Mouse (Mus musculus): ENCODE data around the gene Phlpp2. TPM values are rescaled to one million over a fixed set of nuclear protein-coding genes. Genes with fewer than 3 reads are reported as not detected.

The Phlpp2 gene
- polyA plus RNA-seq, 1 experiment = 0.51 TPM

DNA sequence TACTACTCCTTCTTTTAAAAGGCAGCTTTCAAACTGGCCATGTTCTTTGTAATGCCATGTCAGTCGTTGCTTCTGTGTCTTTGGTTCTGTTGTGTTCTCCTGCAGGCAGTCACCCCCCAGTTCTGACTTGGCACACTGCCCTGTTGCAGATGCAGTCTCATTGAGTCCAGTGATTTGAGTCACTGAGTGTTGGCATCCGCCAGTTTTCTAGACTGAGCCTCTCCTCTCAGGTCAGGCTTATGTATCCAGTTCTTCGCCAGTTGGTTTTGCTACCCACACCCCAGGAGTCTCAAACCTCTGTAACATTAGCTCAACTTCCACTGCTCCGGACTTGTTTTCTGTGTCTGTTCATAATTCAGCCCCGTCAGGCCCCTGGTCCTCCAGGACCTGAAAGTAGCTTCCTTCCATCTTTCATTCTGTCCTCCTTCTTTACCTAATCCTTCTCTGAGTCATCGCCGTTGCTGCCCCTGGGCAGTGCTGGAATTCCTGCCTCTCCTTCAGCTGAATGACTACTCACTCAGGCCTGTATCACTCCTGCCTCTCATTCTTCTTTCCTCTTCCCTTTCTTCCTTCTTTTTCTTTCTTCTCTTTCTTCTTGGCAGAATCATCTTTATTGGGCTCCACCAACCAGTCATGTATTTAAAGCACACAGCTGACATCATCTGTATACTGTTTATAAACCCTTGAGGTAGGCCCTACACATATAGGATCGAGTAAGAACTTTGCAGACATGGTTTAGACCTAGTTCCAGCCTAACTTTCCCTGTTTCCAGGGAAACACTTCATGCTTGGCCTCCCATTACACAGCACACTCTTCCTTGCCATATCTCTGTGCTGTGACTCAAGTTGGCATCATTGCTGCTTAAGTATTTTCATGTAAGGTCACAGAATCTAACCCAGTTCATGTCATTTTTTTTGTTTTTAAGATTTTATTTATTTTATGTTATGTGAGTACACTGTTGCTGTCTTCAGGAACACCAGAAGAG is 52.4 kb downstream of the Phlpp2 start:
- no peak overlapping the region for H3K4me3 ChIP-seq (replicated peaks)
- no peaks in the 10 kb centered on the region for H3K4me1 ChIP-seq (ENCODE audit: control insufficient read depth)
- H3K27me3 ChIP-seq (ENCODE audit: control insufficient read depth) = no peaks in the 10 kb centered on the region
- peaks cover 96% of the 10 kb centered on the region for H3K36me3 ChIP-seq (ENCODE audit: control insufficient read depth)
- TF ChIP-seq TAL1 (IDR thresholded peaks at IDR 0.05; ENCODE audit: low read length) (no peak), GATA1 (IDR thresholded peaks at IDR 0.05; ENCODE audit: low read length) (no peak)
- no peaks in the 10 kb centered on the region for H3K9me3 ChIP-seq (ENCODE audit: control insufficient read depth, low read length)

DNA sequence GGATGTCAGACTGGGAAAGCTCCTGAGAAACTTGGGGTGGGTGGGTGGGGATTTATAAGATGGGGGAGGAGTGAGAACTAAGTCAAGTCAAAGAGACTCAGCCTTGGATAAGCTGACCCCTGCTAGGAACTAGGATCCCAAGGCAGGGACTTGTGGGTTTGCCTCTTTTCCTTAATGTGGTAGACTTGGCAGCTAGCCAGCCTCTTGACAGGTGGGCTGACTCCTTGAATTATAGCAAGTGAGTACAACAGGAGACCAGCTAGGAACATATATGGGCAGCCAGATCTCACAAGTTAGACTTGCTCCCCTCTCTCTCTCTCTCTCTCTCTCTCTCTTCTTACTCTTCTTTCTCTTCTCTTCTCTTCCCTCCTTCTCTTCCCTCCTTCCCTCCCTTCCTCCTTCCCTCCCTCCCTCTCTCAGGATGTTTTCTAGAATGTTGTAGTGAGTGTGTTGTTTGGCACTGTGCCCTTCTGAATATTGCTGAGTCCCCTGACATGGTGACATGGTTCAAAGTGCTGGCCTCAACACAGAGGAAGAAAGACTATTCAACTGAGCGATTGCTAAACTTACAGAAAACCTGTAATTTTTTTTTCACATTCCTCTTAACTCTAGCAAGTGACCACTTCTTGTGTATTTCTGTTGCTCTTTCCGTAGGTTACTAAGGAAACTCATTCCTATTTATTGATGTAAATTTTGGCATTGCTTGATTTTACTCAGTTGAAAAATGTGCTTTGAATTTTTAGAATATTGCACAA is 73.4 kb downstream of the Phlpp2 start:
- H3K4me3 ChIP-seq (replicated peaks) = no peak overlapping the region
- peaks cover 72% of the 10 kb centered on the region for H3K36me3 ChIP-seq (ENCODE audit: control insufficient read depth)
- peaks cover 9% of the 10 kb centered on the region for H3K4me1 ChIP-seq (ENCODE audit: control insufficient read depth)
- TF ChIP-seq TAL1 (IDR thresholded peaks at IDR 0.05; ENCODE audit: low read length) (no peak), GATA1 (IDR thresholded peaks at IDR 0.05; ENCODE audit: low read length) (no peak)
- peaks cover 6% of the 10 kb centered on the region for H3K27me3 ChIP-seq (ENCODE audit: control insufficient read depth)
- H3K9me3 ChIP-seq (ENCODE audit: control insufficient read depth, low read length) = no peaks in the 10 kb centered on the region

DNA sequence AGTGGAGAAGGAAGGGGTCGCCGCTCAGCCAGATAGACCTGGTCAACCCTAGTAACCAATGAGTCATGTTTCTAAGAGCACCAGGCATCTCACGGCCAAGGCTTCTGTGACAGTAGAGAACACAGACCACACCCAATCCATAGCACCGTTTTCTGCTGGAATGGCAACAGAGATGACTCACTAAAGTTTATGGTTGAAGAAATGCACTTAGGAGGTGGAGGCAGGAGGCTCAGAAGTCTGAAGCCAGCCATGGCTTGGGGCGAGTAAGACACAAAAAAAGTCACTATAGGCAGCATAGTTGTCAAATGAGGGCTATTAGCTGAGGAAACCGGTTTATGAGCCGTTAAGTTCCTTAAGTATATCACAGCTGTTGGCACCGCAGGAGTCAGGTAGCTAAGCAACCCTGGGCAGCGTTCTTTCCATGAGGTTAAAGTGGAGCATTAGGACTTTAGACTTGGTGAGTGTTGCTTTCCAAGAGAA is 76.9 kb downstream of the Phlpp2 start:
- H3K4me1 ChIP-seq (ENCODE audit: control insufficient read depth) = peaks cover 9% of the 10 kb centered on the region
- H3K4me3 ChIP-seq (replicated peaks) = no peak overlapping the region
- TF ChIP-seq GATA1 (IDR thresholded peaks at IDR 0.05; ENCODE audit: low read length) (no peak), TAL1 (IDR thresholded peaks at IDR 0.05; ENCODE audit: low read length) (no peak)

DNA sequence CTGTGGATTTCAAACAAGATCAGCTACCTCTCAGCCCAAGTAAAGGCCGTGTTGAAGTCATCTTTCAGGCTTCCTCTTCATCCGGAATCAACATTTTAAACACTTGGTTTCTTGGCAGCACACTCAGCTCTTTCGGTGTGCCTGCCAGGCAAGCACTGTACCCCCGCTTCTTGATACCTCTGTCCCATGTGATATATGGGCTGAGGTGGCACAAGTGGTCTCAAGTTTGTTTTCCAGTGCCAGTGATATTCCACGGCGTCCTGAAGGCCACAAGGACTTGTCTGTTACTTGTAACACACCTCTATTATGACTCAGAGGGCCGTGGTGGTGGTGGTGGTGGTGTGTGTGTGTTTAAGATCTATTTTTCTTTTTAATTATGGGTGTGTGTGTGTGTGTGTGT is 77.4 kb downstream of the Phlpp2 start:
- Histone ChIP-seq H3K4me3 (replicated peaks) (no peak overlapping the region), H3K9me3 (ENCODE audit: control insufficient read depth, low read length) (no peaks in the 10 kb centered on the region), H3K36me3 (ENCODE audit: control insufficient read depth) (peaks cover 34% of the 10 kb centered on the region), H3K27me3 (ENCODE audit: control insufficient read depth) (peaks cover 38% of the 10 kb centered on the region), H3K4me1 (ENCODE audit: control insufficient read depth) (peaks cover 9% of the 10 kb centered on the region)
- TF ChIP-seq TAL1 (IDR thresholded peaks at IDR 0.05; ENCODE audit: low read length) = no peak
- TF ChIP-seq GATA1 (IDR thresholded peaks at IDR 0.05; ENCODE audit: low read length) = no peak

More for the DNA sequence above, 76.9 kb downstream of the Phlpp2 start:
- H3K9me3 ChIP-seq (ENCODE audit: control insufficient read depth, low read length) = no peaks in the 10 kb centered on the region
- H3K27me3 ChIP-seq (ENCODE audit: control insufficient read depth) = peaks cover 35% of the 10 kb centered on the region
- H3K36me3 ChIP-seq (ENCODE audit: control insufficient read depth) = peaks cover 39% of the 10 kb centered on the region

DNA sequence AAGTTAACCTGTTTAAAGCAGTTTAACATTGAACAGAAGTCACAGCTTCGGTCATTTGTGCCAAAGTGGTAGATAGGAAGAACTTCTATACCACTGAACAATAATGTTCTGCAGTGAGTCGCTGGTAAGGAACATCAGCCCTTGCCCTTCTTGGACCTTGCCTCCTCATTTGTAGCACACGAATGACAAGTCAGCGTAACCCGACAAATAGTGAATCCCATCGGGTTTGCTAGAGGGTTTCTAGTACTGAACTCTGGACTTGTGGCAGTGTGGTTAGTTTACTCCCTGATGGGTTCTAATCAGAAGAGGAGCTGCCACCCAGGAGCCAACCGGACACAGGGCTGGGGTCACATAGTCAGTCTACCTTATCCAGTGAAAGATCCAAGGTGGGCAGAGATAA is 77.9 kb downstream of the Phlpp2 start:
- Histone ChIP-seq H3K9me3 (ENCODE audit: control insufficient read depth, low read length) (no peaks in the 10 kb centered on the region), H3K36me3 (ENCODE audit: control insufficient read depth) (peaks cover 29% of the 10 kb centered on the region), H3K4me1 (ENCODE audit: control insufficient read depth) (peaks cover 9% of the 10 kb centered on the region), H3K27me3 (ENCODE audit: control insufficient read depth) (peaks cover 42% of the 10 kb centered on the region), H3K4me3 (replicated peaks) (no peak overlapping the region)
- TF ChIP-seq GATA1 (IDR thresholded peaks at IDR 0.05; ENCODE audit: low read length) = no peak
- no peak for TF ChIP-seq TAL1 (IDR thresholded peaks at IDR 0.05; ENCODE audit: low read length)

DNA sequence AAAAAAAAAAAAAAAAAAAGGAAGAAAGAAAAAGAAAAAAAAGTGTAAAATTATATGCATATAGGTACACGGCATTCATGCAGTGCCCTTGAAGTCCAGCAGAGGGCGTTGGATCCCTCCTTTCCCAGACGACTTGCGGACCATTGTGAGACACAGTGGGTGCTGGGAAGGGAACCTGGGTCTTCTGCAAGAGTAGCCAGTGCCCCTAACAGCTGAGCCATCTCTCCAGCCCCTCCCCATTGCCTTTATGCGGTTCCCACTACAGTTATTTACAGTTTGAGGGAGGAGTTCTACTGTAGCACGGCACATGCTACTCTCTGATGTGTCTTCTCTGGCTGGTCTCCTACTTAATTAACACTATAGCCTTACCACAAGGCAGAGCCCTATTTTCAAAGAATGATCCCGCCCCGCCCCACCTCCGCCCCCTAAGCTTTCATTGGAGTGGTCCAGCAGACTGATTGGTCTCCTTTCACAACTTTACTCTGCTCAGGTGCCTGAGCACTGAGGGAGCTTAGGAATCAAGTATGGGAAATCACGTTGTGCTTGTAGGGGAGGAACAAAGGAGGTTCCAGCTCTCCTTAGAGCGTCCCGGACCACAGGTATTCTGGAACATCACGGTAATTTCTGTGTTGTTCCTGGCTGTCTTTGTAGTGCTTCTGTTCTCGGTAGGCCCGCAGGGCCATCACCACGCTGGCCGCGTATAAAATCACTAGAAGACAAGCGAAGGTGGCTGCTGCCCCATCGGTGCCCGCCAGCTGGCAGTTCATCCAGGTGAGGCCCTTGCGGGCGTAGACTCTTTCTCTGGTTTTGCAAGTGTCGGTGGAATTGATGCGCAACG is 79.3 kb downstream of the Phlpp2 start:
- peaks cover 9% of the 10 kb centered on the region for H3K4me1 ChIP-seq (ENCODE audit: control insufficient read depth)
- no peak overlapping the region for H3K4me3 ChIP-seq (replicated peaks)
- H3K9me3 ChIP-seq (ENCODE audit: control insufficient read depth, low read length) = no peaks in the 10 kb centered on the region
- H3K36me3 ChIP-seq (ENCODE audit: control insufficient read depth) = peaks cover 17% of the 10 kb centered on the region
- TF ChIP-seq TAL1 (IDR thresholded peaks at IDR 0.05; ENCODE audit: low read length) (no peak), GATA1 (IDR thresholded peaks at IDR 0.05; ENCODE audit: low read length) (no peak)
- H3K27me3 ChIP-seq (ENCODE audit: control insufficient read depth) = peaks cover 46% of the 10 kb centered on the region

DNA sequence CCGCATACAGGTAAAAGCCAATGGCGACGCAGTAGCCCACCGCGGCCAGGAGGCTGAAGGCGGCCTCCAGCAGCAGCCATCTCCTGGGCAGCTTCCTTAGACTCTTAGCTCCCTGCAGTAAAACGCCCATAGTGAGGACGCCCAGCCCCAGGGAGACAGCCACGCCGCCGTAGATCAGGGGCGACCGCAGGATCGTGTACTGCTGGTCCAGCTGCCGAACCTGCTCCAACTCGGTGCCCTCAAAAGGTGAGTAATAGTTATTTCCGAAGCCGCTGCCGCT is 79.9 kb downstream of the Phlpp2 start:
- H3K4me1 ChIP-seq (ENCODE audit: control insufficient read depth) = peaks cover 8% of the 10 kb centered on the region
- peaks cover 11% of the 10 kb centered on the region for H3K36me3 ChIP-seq (ENCODE audit: control insufficient read depth)
- no peaks in the 10 kb centered on the region for H3K9me3 ChIP-seq (ENCODE audit: control insufficient read depth, low read length)
- H3K27me3 ChIP-seq (ENCODE audit: control insufficient read depth) = peaks cover 46% of the 10 kb centered on the region
- TF ChIP-seq GATA1 (IDR thresholded peaks at IDR 0.05; ENCODE audit: low read length) (no peak), TAL1 (IDR thresholded peaks at IDR 0.05; ENCODE audit: low read length) (no peak)
- no peak overlapping the region for H3K4me3 ChIP-seq (replicated peaks)

DNA sequence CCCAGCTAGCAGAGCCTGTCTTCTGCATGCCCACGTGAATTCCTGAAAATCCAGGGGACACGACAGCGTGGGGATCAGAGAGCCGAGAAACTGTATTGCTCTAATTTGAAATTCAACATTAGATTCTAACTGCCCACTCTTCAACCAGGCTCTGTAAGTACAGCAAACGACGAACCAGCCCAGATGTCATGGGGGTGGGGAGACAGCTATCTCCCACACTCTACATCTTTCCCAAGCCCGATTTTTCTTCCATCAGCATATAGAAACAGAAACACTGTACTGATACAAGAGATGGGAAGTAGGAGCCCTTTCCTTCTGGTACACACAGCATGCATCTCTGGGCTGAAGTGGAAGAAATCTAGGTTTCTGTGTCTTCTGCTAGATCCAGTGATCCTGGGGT is 83.8 kb downstream of the Phlpp2 start:
- H3K4me3 ChIP-seq (replicated peaks) = no peak overlapping the region
- H3K36me3 ChIP-seq (ENCODE audit: control insufficient read depth) = no peaks in the 10 kb centered on the region
- no peaks in the 10 kb centered on the region for H3K9me3 ChIP-seq (ENCODE audit: control insufficient read depth, low read length)
- peaks cover 38% of the 10 kb centered on the region for H3K27me3 ChIP-seq (ENCODE audit: control insufficient read depth)
- peaks cover 2% of the 10 kb centered on the region for H3K4me1 ChIP-seq (ENCODE audit: control insufficient read depth)
- TF ChIP-seq GATA1 (IDR thresholded peaks at IDR 0.05; ENCODE audit: low read length) = no peak
- no peak for TF ChIP-seq TAL1 (IDR thresholded peaks at IDR 0.05; ENCODE audit: low read length)
